Mouse (Mus musculus) embryonic fibroblast, embryonic 13.5 days (primary cell): ENCODE results near the gene Wsb2.

Experiments
- CTCF ChIP-seq: IDR thresholded peaks from 2 replicates; pipeline ENCODE4 v1.5.1; 2011; ENCODE audit warnings: mild to moderate bottlenecking, control low read depth, low read length, moderate library complexity, borderline replicate concordance; ENCODE audit not compliant: insufficient read depth
- POLR2A ChIP-seq: IDR thresholded peaks from 2 replicates; pipeline ENCODE4 v1.6.1; 2011; ENCODE audit warnings: low read depth, mild to moderate bottlenecking, control low read depth, low read length, moderate library complexity

GRCm38 (mm10) chr5:117323751-117324150 is 33.4 kb upstream of the Wsb2 start:
- TF ChIP-seq CTCF (no peak), POLR2A (no peak)
